Mouse (Mus musculus): ENCODE results near the gene Sv2b.
A peak's percentile ranks its signal among the peaks of the same experiment; 100 is the strongest.

Sv2b gene

GRCm38 (mm10) chr7:75118022-75118673 lies 190.9 kb downstream of the Sv2b start:
- peak; percentile 78; the same call in 1 of the 2 replicates for ATAC-seq (ENCODE audit: insufficient number of reproducible peaks, low FRiP score, low TSS enrichment)

GRCm38 (mm10) chr7:75110689-75111088 lies 198.4 kb downstream of the Sv2b start:
- ATAC-seq (ENCODE audit: insufficient number of reproducible peaks, low FRiP score, low TSS enrichment) = peak; percentile 97

GRCm38 (mm10) chr7:75107441-75107840 lies 201.6 kb downstream of the Sv2b start:
- ATAC-seq (ENCODE audit: insufficient number of reproducible peaks, low FRiP score, low TSS enrichment) = no peak

- ATAC-seq (ENCODE audit: insufficient number of reproducible peaks, low FRiP score, low TSS enrichment) = peak; percentile 58
Observed at GRCm38 (mm10) chr7:75103900-75104299, 205.2 kb downstream of the Sv2b start.

- ATAC-seq (ENCODE audit: insufficient number of reproducible peaks, low FRiP score, low TSS enrichment) = no peak
Observed at GRCm38 (mm10) chr7:75102536-75103332, 206.3 kb downstream of the Sv2b start.

- no peak for ATAC-seq (ENCODE audit: insufficient number of reproducible peaks, low FRiP score, low TSS enrichment)
Observed at GRCm38 (mm10) chr7:75085473-75085872, 223.6 kb downstream of the Sv2b start.

GRCm38 (mm10) chr7:75080163-75080562 lies 228.9 kb downstream of the Sv2b start:
- ATAC-seq (ENCODE audit: insufficient number of reproducible peaks, low FRiP score, low TSS enrichment) = no peak

GRCm38 (mm10) chr7:75077560-75078208 lies 231.4 kb downstream of the Sv2b start:
- no peak for ATAC-seq (ENCODE audit: insufficient number of reproducible peaks, low FRiP score, low TSS enrichment)
